Mouse (Mus musculus): Measurements from ENCODE around the gene Slamf9.
A peak's percentile ranks its signal among the peaks of the same experiment; 100 is the strongest.

The Slamf9 gene

DNA sequence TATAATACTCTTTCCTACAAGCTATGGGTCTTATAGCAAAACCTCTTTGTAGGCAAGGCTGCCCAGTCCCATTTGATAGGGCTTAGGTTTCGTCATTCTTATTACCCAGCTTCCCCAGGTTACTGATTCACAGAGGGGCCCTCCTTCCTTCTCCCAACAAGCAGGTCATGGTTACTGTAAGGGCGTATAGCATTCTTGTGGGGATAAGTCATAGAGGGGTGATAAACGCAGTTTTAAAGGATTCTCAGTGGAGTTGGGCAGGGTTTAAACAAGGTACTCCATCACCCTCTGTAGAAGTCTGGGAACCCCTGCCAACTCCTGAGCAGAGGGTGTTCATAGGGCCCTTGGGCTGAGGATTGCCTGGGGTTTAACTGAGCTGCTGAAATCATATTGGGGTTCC, 12.6 kb upstream of the Slamf9 start:
- no peak for DNase-seq (ENCODE audit: low spot score in 2 of 2)

DNA sequence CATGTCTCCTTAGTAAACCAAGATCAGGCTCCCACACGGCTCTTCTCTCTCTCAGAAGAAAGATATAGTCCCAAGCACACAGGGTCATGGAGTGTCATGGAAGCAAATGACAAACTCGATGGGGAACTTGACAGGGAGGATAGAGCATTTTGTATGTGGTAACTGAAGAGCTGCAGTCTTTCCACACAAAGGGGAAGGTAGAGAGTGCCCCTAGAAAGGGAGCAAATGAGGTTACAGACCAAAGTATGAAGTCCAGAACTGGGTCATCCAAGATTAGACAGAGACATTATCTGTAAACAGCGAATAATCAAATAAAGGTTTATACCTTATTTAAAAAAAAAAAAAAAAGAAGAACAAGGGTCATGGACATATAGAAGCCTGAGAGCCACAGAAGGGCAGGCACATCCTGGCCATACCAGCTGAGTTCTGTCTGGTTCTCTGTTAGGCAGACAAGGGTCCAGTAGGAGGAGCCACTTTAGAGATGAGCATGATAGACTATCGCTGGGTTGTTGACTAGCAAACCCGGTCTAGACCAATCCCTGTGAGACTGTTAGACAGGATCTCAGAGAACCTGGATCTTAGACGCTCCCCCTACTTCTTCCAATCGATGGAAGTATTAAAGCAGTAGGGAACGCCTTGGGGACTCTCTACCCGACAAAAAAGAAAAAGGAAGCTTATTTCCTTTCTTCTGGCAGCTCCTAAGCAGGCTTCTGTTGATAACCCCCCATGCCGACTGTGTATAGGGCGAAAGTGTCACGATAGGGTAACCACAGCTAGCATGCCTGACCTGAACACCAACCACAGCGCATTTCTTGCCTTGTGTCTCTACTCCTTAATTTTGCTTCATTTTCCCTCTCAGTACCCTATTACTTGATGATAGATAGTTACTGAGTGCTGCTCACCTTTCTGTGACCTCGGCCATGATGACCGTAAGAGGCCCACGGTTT, 11.5 kb upstream of the Slamf9 start:
- DNase-seq (ENCODE audit: low spot score in 2 of 2), result no peak

DNA sequence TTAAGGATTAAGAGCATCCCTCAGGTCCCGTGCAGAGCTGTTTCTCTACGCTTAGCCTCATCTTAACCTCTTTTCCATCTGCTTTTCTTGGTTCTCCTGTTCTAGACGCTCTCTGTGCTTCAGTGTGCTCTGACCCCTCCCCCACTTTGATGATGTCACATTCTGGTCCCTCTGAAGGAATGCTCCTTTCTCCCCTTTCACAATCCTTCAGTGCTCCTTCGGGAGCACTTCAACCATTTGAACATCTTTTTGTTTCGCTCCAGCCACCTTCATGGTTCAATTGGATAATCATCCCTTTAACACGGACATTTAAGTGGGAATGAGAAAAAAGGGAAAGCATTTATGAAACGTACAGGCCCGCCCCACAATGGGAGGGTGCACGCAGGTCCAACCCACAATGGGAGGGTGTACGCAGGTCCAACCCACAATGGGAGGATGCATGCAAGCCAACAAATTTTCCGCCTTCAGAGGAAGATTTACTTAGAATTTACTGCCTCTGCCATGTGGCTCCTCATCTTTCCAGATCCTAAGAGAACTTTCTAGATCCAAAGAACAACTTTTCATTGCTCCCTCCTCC, 6.8 kb upstream of the Slamf9 start:
- no peak for DNase-seq (ENCODE audit: low spot score in 2 of 2)

- DNase-seq (ENCODE audit: low spot score in 2 of 2), result no peak
These were observed 5.8 kb upstream of the Slamf9 start for GRCm38 (mm10) chr1:172469373-172469772.

- DNase-seq (ENCODE audit: low spot score in 2 of 2), result no peak
These were observed 5.2 kb upstream of the Slamf9 start for GRCm38 (mm10) chr1:172469810-172470448.

GRCm38 (mm10) chr1:172472909-172473308, 2.2 kb upstream of the Slamf9 start:
- no peak for DNase-seq (ENCODE audit: low spot score in 2 of 2)

DNA sequence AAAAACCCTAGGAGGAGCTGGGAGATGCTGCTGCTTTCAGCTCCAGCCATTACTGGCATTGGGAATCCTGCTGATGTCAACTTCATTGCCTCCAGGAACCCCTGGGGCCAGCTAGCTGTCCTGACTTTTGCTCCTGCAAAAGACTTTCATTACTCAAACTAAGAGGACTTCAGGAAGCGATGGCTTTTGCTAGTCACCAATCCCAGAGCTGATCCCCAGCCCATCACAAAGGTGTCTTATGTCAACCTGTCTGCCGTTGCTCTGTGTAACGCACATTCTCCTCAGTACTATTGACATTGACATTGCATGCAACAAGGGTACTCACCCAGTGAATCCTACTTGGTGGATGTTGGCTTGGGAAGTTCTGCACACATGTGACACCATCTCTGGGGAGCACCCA, 962 bp upstream of the Slamf9 start:
- no peak for DNase-seq (ENCODE audit: low spot score in 2 of 2)

DNA sequence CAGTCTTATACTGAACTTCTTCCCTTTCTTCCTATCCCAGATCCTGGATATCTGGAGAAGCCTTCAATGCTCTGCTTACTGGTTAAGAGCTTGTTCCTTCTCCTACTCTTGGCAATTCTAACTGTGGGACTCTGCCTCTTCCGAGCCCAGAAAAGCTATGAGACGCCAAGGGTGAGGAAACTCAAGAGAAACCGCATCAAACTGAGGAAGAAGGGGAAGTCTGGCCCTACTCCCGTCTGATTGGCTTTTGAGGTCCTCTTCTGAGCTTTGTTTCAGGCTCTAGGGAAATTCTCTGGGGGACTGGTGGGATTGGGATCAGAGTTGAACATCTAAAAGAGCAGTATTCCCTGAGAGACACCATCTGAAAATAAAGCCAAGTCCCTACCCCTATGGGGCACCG, 2.9 kb downstream of the Slamf9 start:
- DNase-seq (ENCODE audit: low spot score in 2 of 2), result no peak

DNA sequence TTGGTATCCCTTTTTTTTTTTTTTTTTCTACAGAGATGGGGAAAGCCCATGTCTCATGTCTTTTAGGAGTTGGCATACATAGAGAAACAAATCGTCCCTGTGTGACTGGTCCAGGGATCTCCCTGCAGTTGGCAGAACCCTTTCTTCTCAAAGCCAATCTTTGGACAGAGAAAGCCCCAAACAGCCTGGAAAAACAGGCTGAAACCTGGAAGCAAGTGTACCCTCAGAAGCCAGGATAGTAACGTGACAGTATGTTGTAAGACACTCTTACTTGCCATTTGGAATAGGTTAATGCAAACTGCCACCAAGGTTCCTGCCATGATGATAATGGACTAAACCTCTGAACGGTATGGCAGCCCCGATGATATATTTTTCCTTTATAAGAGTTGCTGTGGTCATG, 5.2 kb downstream of the Slamf9 start:
- no peak for DNase-seq (ENCODE audit: low spot score in 2 of 2)

- DNase-seq (ENCODE audit: low spot score in 2 of 2), result no peak
These were observed 6.0 kb downstream of the Slamf9 start for GRCm38 (mm10) chr1:172481111-172481510.

DNA sequence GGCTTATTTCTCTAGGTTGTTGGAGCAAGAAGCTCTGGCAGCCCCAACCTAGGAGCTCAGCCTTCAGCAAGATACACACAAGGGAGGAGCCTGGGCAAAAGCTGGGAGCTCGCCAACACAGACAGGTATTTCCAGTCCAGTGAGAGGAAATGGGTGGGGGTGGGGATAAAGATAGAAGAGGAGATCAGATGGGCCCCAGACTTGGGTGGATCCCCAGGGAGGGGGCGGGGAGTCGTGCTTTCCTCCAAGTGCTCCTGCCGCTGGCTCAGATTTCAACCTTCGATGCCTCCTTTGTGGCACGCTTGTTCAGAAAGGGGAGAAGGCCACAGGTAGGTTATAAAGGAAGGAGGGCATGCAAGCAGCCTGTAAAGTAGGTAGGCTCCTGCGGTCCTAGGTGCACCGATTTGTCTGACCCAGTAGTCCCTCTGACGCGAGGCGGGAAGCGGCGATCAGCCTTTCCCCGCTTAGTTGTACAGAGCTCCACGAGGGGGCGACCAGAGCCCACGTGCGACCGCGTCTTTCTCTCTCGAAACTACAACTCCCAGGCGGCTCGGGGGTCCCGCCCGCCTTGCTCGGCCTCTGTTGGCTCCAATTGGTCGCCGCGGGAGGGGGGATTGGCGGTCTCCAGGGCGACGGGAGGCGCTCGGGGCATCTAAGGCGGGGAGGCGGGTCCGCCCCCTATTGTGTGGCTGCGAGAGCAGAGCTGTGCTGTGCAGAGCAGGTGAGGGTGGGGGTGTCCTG, 6.6 kb downstream of the Slamf9 start, which contains the start of gene Igsf9:
Gene Igsf9, plus strand, starts transcription at position 249 of the 741 bp plus-strand sequence.
- DNase-seq (ENCODE audit: low spot score in 2 of 2), result peak; percentile 85 to 94

- no peak for DNase-seq (ENCODE audit: low spot score in 2 of 2)
These were observed 7.6 kb downstream of the Slamf9 start for GRCm38 (mm10) chr1:172482518-172483360.

DNA sequence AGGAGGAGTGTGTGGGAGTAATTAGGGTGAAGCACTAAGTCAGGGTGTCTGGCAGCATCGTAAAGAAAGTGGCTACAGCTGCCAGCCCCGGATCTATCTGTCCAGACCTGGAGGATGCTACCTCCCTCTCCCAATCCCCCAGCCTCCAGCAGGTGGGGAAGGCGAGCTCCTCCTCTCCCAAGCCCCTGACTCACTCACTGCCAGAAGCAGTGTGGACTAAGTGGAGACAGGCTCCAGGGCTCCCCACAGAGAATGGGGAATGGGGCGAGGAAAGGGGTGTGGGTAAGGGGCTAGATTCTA, 8.2 kb downstream of the Slamf9 start:
- DNase-seq (ENCODE audit: low spot score in 2 of 2), result no peak

GRCm38 (mm10) chr1:172484236-172484635, 9.1 kb downstream of the Slamf9 start:
- no peak for DNase-seq (ENCODE audit: low spot score in 2 of 2)

DNA sequence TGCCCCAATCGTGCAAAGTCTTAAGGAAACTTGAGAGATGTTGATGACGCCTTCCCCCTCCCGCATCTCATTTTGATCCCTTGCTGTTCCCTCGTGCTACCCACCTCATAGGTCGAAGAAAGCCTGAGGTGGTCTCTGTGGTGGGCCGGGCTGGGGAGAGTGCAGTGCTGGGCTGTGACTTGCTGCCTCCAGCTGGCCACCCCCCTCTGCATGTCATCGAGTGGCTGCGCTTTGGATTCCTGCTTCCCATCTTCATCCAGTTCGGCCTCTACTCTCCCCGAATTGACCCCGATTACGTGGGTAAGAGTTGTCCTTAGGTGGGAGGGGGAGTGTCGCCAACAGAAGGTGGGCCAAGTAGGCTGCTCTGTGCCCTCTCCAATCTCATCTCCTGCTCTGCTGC, 9.5 kb downstream of the Slamf9 start:
- DNase-seq (ENCODE audit: low spot score in 2 of 2), result no peak

- DNase-seq (ENCODE audit: low spot score in 2 of 2), result no peak
These were observed 10.7 kb downstream of the Slamf9 start for GRCm38 (mm10) chr1:172485821-172486220.

GRCm38 (mm10) chr1:172486236-172486635, 11.1 kb downstream of the Slamf9 start:
- no peak for DNase-seq (ENCODE audit: low spot score in 2 of 2)

- no peak for DNase-seq (ENCODE audit: low spot score in 2 of 2)
These were observed 11.5 kb downstream of the Slamf9 start for GRCm38 (mm10) chr1:172486651-172487050.

- DNase-seq (ENCODE audit: low spot score in 2 of 2), result no peak
These were observed 12.7 kb downstream of the Slamf9 start for GRCm38 (mm10) chr1:172487859-172488258.

- no peak for DNase-seq (ENCODE audit: low spot score in 2 of 2)
These were observed 13.7 kb downstream of the Slamf9 start for GRCm38 (mm10) chr1:172488831-172489230.

DNA sequence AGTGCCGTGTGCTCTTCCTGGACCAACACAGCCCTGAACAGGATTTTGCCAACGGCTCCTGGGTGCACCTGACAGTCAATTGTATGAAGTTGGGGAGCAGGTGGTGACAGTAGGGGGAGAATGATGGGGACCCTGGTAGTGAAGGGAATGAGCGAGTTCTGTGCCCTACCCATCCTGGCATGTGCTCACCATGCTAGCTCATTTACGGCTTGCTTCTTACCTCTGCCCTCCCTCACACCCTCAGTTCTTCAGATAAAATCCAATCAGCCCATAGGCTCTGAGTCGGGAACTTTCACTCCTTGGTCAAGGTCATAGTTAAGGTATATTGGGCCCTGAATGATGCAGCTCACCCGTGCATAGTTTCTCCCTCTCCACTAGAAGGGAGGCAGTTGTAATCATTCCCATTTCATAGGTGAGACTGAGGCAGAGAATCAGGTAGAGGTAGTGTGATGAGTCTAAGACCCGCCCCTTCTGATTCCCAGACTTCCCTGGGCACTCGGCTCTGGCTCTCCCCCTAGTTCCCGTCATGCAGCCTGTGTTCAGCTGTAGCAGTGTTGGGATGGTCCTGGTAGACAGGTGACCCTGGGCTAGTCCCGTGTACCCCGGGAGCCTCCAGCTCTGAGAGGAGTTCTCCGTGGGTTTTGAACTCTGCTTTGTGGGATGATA, 14.6 kb downstream of the Slamf9 start:
- no peak for DNase-seq (ENCODE audit: low spot score in 2 of 2)

Data from left cerebral cortex, adult 9 months (tissue).